Mouse (Mus musculus) cerebellum, adult 9-10 months (tissue): ENCODE data around the gene Rexo4.

Experiments used
- DNase-seq: peaks from one replicate; pipeline ENCODE4 v3.0.0; 2022

Gene Rexo4

DNA sequence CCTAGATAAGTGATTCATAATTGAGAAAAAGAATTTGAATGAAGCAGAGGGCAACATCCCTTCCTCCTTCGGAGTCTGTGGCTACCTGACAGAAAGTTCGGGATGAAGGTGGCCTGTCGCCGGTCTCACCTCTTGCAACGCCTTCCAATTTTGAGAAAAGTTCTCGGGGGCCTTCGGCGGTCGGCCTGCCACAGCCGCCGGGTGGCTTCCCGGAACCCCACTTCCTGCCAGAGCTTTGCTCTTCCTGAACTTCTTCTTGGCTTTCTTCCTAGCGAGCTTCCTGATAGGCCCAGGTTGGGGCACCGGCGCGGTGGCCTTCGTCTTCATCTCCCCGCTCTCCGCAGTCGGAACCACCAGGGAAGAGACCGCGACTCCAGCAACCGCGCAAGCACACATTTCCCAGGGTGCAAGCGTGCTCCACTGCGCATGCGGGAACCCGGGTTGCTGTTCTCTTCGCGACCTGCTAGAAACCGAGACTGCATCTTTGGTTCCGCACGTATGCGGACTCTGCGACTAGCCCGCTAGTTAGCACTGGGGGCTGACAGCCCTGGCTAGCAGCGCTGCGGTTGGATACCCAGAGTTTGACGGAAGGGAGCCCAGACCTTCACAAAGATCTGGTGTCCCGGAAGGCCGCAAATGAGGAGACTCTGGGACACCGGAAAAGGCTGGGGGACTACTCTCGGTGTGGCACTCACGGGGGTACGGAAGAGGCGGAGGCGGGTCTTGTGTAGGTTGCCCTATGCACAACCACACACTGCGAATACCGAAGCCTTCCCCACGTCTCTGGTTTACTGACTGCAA lies at the start of gene Rexo4:
Gene Rexo4 (minus strand): TSS at position 464 of the 801 bp plus-strand sequence.
- DNase-seq, result peak; percentile 95

- DNase-seq, result peak; percentile 84
Observed at GRCm38 (mm10) chr2:27009714-27010244, 45.6 kb upstream of the Rexo4 start, which contains the start of gene Cacfd1. Cacfd1 (plus strand) TSS chr2:27009926.

GRCm38 (mm10) chr2:27007701-27008100 lies 43.5 kb upstream of the Rexo4 start:
- no peak for DNase-seq

DNA sequence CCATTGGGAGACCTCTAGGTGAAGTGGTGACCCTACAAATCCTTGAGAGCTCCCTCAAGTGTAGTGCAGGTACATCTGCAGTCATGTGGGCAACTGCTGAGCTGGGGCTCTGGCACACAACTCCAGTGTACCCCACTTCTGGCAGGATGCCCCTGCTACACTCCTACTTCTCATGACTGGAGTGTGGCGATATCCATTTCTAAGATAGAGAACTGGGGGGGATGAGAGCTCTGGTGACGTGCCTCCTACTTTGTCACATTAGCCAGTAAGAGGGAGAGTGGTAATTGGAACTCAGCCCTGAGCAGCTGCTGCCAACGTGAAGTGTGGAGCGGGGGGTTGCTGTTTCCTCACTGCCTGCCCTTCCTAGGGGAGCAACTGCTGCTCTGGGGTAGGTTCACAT lies 42.1 kb upstream of the Rexo4 start:
- no peak for DNase-seq

DNA sequence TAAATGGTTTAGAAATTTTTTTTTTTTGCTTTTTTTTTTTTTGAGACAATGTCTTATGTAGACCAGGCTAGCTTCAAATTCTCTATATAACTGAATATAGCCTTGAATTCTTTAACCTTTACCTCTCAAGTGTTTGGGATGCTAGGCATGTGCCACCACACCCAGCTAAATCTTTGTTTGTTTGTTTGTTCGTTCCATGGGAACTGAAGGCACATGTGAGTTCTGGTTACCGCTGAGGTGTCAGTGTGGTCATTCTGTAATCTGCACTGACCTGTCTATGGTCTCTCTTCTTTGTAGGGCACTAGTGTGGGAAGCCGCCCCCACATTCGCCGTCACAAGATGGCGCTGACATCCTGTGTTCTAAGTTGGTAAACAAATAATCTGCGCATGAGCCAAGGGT lies 33.8 kb upstream of the Rexo4 start:
- DNase-seq, result no peak

DNA sequence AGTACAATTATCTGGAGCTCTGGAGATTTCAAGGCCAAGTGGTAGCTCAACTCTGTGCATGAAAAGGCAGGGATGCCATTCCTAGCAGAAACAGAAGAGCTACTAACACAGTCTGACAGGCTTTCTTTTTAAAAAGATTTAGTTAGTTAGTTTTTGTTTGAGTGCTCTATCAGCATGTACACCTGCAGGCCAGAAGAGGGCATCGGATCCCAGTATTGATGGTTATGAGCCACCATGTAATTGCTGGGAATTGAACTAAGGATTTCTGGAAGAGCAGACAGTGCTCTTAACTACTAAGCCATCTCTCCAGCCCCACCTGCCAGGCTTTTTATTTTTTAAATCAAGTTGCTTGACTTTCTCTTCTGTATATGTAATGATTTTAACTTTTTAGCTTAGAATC lies 33.3 kb upstream of the Rexo4 start:
- no peak for DNase-seq

GRCm38 (mm10) chr2:26993936-26994335 lies 29.8 kb upstream of the Rexo4 start:
- no peak for DNase-seq

DNA sequence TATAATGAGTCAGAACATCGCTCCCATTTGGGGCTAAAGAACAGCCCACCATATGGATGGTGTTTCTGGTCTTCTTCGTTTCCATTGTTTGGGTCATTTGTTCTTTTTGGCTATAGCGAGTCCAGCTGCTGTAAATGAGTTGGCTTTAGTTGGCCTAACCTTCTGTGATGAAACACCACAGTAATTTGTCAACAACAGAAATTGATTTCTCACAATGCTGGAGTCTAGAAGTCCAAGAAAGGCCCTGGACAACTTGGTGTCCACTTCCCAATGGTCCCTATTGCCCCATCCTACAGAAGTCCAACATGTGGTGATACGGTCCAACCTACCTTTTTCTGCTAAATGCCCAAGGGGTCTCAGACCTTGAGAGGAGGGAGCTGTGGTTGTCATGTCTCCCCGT lies 20.5 kb upstream of the Rexo4 start:
- no peak for DNase-seq

DNA sequence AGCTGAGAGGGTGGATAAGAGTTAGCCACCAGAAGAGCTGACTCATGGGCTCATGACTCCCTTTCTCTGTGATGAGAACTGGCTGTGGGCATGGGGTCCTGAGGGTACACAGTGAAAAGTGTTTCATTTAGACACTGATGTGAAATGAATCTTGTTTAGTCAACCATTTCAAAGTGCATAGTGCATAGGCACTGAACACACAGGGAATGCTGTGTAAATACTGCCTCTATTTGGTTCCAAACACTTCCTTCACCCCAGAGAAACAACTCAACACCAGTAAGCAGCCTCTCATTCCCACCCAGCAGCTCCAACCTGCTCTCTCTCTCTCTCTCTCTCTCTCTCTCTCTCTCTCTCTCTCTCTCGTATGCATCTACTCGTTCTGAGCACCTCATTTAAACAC lies 20.0 kb upstream of the Rexo4 start:
- DNase-seq, result no peak

DNA sequence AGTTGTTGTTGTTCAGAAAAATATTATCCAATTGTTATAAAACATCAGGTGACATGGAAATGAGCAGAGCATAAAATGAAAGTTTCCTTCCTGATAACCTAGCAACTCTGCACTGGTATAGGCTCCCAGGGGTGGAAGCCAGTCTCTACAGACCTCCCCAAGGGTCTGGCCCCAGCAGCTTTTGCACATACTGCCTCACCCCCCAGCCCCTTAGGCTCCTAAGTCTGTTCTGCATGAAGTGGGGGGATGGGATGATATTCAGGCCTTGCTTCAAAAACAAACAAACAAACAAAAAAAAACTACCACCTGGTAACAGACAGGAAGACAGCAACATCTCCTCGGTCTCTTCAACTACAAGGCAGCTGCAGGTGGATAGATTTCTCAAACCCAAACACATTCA lies 16.2 kb upstream of the Rexo4 start:
- no peak for DNase-seq

DNA sequence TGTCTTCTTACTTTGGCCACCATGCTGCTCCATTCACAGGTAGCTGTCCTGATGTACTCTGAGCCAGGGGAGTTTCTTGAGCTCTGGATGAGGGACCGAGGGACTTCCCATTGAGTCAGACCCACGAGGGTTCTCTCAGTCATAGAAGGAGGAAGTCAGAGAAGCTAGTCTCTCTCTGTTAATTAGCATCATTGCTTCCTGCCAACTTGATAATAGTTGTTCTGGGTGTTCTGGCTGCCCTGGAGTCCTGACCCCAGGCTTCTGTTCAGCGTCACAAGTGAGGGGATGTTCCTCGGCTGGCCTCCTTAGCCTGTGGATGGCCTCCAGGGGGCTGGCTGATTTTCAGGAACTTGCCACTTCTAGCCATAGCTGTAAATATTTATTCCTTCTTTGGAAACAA lies 9.8 kb upstream of the Rexo4 start:
- DNase-seq, result no peak

GRCm38 (mm10) chr2:26973116-26973515 lies 8.9 kb upstream of the Rexo4 start, which contains the start of gene Adamts13:
Adamts13 (plus strand) TSS chr2:26973416.
- no peak for DNase-seq

- no peak for DNase-seq
Observed at GRCm38 (mm10) chr2:26967262-26967661, 3.1 kb upstream of the Rexo4 start.

DNA sequence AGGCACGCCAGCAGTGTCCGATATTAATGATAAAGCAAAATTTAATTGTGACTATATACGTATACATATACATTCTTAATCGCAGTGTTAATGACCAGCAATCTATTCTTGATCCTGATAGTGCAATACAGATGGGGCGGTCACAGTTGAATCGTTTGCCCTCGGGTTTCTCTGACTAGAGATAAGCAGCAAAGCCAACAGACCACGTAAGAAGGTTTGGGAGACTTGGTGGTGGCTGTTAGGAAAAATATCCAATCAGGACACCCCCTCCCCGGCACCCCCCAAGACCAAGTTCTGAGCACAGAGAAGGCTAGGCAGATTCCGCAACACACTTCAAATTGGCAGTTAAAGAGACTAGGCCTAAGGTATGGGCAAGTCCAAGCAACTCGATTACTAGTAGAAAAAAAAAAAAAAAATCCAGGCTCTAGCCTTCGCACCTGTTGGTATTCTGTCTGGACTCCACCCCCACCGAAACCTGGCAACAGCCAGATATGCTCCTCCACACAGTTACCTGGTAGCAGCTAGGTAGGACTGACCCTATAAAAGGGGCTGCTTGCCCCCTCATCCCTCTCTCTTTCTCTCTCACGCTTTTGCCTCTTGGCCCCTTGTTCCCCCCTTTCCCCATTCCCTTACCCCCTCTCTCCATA lies 661 bp upstream of the Rexo4 start:
- DNase-seq, result no peak

DNA sequence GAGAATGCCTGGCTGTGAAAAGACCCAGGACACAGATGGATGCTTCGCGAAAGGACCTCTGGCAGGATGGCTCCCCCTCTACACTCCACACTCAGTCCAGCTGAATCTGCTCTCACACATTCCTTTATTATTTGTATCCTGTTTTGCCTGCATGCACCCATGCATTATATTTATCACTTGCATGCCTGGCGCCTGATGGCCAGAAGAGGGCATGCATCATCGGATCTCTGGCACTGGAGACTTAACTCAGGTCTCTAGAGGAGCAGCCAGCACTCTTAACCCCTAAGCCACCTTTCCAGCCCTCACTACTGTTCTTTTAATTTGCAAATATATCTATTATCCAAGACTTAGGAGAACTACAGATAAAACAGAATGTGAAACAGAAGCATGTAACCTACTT lies 3.4 kb downstream of the Rexo4 start:
- DNase-seq, result no peak

DNA sequence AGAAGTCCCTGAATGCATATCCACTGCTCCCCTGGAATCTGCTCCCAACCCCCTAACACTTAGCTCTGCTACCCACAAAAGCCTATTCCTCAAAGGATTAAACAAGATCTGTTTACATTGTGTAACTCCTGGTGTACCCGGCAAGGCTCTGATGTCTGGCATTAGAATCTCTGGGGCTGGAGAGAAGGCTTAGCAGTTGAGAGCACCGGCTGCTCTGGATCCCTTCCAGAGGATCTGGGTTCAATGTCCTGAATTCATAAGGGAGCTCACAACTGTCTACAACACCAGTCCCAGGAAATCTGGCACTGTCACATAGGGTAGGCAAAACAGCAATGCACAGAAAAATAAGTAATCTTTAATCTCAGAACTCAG lies 6.7 kb downstream of the Rexo4 start:
- DNase-seq, result no peak

DNA sequence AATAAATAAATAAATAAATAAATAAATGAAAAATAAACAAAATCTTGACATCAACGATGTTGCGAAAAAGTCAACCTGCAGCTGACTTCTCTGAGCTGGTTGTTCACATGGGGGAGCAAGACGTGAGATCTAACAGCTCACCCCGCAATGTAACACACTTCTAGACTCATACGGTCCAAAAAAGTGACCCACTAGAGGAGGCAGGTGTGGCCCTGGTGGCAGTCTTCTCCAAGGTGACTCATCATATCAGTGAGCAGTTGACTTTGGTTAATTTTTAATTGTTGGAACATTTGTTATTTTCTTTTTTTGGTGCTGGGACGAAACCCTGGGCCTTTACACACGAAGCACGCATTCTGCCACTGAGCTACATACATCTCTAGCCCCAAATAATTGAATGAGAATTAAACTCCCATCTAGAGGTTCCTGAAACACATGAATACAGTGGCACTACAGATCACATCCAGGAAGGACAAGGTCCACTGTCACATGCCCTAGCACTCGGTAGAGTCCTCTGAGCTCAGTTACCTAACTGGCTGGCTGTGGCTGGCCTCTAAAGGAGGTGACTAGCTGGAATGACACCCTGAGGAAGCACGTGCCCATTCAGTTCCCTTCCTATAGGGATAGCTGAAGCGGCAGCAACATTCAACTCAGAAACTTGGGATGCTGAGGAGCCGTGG lies 7.2 kb downstream of the Rexo4 start:
- no peak for DNase-seq

- DNase-seq, result no peak
Observed at GRCm38 (mm10) chr2:26954735-26955395, 9.3 kb downstream of the Rexo4 start.

GRCm38 (mm10) chr2:26952866-26953265 lies 11.3 kb downstream of the Rexo4 start:
- DNase-seq, result no peak

DNA sequence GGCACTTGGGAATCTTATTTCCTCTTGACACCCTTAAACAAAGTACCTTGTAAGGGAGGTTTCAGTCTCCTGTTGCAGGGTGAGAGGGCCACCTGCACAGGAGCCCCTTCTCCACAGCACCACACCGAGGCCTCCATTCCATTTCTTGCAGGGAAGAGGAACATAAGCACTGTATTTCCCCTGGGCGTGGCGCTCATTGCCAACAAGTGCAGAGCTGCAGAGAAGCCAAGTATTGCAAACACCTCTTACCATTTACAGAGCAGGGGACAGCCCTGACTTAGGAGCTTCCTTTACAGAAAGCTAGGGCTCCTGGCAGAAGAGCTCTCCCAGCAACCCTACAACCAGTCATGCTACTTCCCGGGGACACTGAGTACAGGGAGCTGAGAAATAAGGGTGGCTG lies 12.0 kb downstream of the Rexo4 start:
- no peak for DNase-seq

- no peak for DNase-seq
Observed at GRCm38 (mm10) chr2:26951346-26951905, 12.8 kb downstream of the Rexo4 start.

DNA sequence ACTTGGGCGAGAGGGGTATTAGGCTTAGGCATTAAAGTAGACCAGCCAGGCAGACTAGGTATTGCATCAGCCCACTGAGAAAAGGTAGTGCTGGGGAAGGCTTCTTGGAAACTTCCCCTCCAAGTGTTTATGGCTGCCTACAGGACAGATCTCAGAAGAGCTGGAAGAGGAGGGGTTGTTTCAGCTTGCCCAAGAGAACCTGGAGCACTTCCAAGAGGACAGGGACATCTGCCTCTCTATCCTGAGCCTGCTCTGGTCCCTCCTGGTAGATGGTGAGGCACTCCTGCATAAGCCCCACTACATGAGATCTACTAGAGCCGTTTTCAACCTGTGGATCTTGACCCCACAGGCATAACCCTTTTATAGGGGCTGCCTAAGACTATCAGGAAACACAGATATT lies 13.8 kb downstream of the Rexo4 start:
- DNase-seq, result peak; percentile 58

DNA sequence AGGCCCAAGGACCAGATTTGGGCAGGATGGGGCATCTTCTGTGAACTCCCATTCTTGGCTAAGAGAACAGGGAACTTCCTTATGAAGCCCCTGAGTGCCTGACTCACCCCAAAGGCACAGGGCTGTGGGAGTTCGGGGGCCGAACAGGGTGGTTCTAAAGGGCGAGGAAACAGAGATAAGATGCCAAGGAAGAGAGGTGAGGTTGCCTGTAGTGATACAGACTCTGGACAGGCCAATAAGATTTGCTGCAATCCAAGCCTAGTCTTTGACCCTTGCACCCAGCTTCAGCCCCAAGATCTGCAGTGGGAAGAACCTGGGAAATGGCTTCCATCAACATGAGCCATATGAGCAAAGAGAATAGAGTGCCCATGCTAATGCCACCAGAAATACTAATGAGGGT lies 20.9 kb downstream of the Rexo4 start:
- DNase-seq, result no peak
